Mouse (Mus musculus) liver, embryonic 14.5 days (tissue): ENCODE results near the gene Cnih4. TPM values are rescaled to one million over a fixed set of nuclear protein-coding genes. Genes with fewer than 3 reads are reported as not detected.

Experiments used
- ATAC-seq: fragments of 200-750 bp; cut with Nextera tagmentation; 2 replicates; pipeline ENCODE4 v1.8.0; 2017; ENCODE audit warnings: moderate number of reproducible peaks, mild to moderate bottlenecking, moderate library complexity; ENCODE audit not compliant: insufficient read depth
- DNase-seq, 3 experiments: peaks; one replicate each; pipeline ENCODE4 v3.0.0-alpha.2; 2012 to 2013; ENCODE audit warnings: low read depth in 3 of 3, low spot score in 3 of 3
- H3K27ac ChIP-seq: fragments of 300-500 bp; sonication (generic); 2 replicates; pipeline ENCODE4 v1.5.1; 2014; ENCODE audit warnings: moderate library complexity, mild to moderate bottlenecking, control low read depth, inconsistent platforms
- H3K27me3 ChIP-seq: fragments of 300-500 bp; sonication (generic); 2 replicates; pipeline ENCODE4 v1.6.1; 2014; ENCODE audit warnings: mild to moderate bottlenecking, low read length, moderate library complexity; ENCODE audit not compliant: control insufficient read depth, insufficient read depth
- H3K36me3 ChIP-seq: fragments of 300-500 bp; sonication (generic); replicated peaks from 2 replicates; pipeline ENCODE4 v1.6.1; 2014; ENCODE audit warnings: low read depth; ENCODE audit not compliant: control insufficient read depth, insufficient read depth
- H3K4me1 ChIP-seq, 2 experiments: fragments of 200-500 bp in 1 of 2; fragments of 300-500 bp in 1 of 2; sonication (generic) in 1 of 2; replicated peaks; 2 replicates each; pipeline ENCODE4 v1.6.1; 2012 to 2014; ENCODE audit warnings: antibody characterized with exemption in 1 of 2, inconsistent platforms in 1 of 2, low read length in 1 of 2; ENCODE audit not compliant: control insufficient read depth in 2 of 2, insufficient read depth in 2 of 2
- H3K4me2 ChIP-seq: fragments of 300-500 bp; sonication (generic); 2 replicates; pipeline ENCODE4 v1.6.1; 2014; ENCODE audit warnings: low read depth, mild to moderate bottlenecking, control low read depth, moderate library complexity
- H3K4me3 ChIP-seq, 2 experiments: fragments of 200-500 bp in 1 of 2; fragments of 300-500 bp in 1 of 2; sonication (generic) in 1 of 2; 2 replicates each; pipeline ENCODE4 v1.5.1; 2012 to 2014; ENCODE audit warnings: low read depth in 2 of 2, low read length in 2 of 2, mild to moderate bottlenecking in 2 of 2, control low read depth in 1 of 2, inconsistent platforms in 1 of 2, moderate library complexity in 1 of 2; ENCODE audit not compliant: insufficient read depth in 1 of 2
- H3K9ac ChIP-seq: fragments of 300-500 bp; sonication (generic); replicated peaks from 2 replicates; pipeline ENCODE4 v1.6.1; 2014; ENCODE audit warnings: mild to moderate bottlenecking, control low read depth, moderate library complexity
- H3K9me3 ChIP-seq: fragments of 300-500 bp; sonication (generic); 2 replicates; pipeline ENCODE4 v1.6.1; 2016; ENCODE audit warnings: low read length, mixed read lengths; ENCODE audit not compliant: control insufficient read depth
- CTCF ChIP-seq: IDR thresholded peaks from 2 replicates; pipeline ENCODE4 v1.5.1; 2016; ENCODE audit warnings: antibody characterized with exemption, low read depth, control low read depth
- EP300 ChIP-seq: IDR thresholded peaks from 2 replicates; pipeline ENCODE4 v1.6.1; 2016; ENCODE audit warnings: antibody characterized with exemption, low read depth
- WGBS: fragments of 180-500 bp; shearing (Covaris S2); extraction: QIAGEN DNeasy Blood & Tissue Kit; methylation state at CpG from one replicate; pipeline ENCODE4 v1.1.7; 2014; ENCODE audit not compliant: insufficient replicate concordance; 5-methylcytosine and 5-hydroxymethylcytosine counted together
- polyA plus RNA-seq, 2 experiments: library from polyadenylated mRNA; depleted of rRNA in 1 of 2; stranded (reverse) in 1 of 2; unstranded in 1 of 2; fragments of >200 nt; fragmentation: Nextera tagmentation in 1 of 2; extraction: Ambion mirVana in 1 of 2; gene quantifications; 2 replicates each; pipeline versions ENCODE4 v1.2.1 to v1.2.3; 2012 to 2014

The Cnih4 gene
- polyA plus RNA-seq, 2 experiments, result 10.0 to 53.3 TPM

DNA sequence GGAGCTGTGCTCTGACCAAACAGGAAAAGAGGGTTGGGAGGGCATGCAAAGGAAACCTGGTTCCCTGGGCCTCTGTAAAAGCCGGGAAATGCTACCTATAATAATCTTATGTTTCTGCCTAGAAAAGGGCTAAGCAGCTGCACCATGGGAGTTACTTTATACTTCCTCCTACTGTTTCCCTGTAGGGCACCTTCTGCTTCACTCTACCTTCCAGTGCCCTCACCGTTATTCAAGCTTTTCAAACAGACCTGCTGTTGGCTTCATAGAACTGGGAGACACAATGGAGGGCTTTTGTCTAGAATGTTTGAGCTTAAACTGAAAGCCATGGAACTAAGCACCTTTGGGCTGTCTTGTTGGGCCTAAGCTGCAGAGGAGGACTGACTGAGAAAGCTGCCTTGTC, 23.3 kb downstream of the Cnih4 start:
- DNase-seq (no peak), ATAC-seq (no peak)
- WGBS, result 86% methylated on average over 2 of the region's 2 CpGs

DNA sequence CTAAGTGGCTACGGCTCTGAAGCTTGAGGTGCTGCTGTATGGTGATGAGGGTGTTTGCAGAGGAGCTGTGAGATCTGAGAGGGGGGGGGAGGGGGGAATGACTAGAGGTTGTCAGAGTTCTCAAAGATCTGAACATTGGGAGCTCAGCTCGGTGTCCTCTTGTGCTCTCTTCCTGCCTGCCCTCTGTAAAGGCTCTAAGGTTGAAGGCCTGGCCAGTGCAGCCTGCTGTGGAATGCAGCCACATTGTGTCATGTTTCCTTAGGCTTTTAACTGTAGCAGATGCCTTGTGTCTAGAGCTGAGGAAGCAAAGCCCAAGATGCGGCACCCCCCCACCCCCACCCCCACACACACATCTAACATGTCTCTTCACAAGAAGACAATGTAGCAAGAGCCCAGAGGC, 23.9 kb downstream of the Cnih4 start:
- ATAC-seq (no peak), DNase-seq (no peak)
- Histone ChIP-seq H3K27ac (no peak overlapping the region), H3K4me2 (no peak overlapping the region), H3K9me3 (no peaks in the 10 kb centered on the region), H3K9ac (no peak overlapping the region), H3K4me1 (no peaks in the 10 kb centered on the region), H3K4me3 (no peak overlapping the region), H3K27me3 (no peaks in the 10 kb centered on the region), H3K36me3 (peaks cover 39% of the 10 kb centered on the region)
- no peak for TF ChIP-seq EP300
- WGBS, result 71% methylated on average over 3 of the region's 3 CpGs

More for the DNA sequence above, 23.3 kb downstream of the Cnih4 start:
- TF ChIP-seq CTCF, result no peak
- no peak for TF ChIP-seq EP300
- Histone ChIP-seq H3K27ac (no peak overlapping the region), H3K4me3 (no peak overlapping the region), H3K4me2 (no peak overlapping the region), H3K9me3 (no peaks in the 10 kb centered on the region), H3K4me1 (no peaks in the 10 kb centered on the region), H3K9ac (no peak overlapping the region), H3K36me3 (peaks cover 36% of the 10 kb centered on the region), H3K27me3 (no peaks in the 10 kb centered on the region)

DNA sequence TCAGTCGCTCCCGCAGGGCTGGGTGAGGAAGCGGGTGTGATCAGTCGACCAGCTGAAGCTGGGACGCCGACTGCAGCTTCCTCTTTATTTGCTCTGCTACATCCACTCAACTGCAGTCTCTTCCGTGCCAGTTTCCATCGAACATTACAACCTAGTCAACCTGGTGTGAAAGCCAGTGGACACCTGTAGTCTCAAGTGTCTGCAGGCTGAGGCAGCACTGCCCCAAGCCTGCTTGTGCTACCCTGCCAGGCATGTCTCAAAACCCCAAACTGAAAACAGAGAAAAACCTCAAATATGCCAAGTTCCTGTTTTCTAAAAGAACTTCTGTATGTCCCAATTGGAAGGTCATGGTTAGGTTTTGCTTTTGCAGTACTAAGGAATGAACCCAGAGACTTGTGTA, 25.7 kb downstream of the Cnih4 start:
- WGBS, result 15% methylated on average over 8 of the region's 8 CpGs
- TF ChIP-seq EP300 (no peak), CTCF (no peak)
- Histone ChIP-seq H3K4me1 (no peaks in the 10 kb centered on the region), H3K27me3 (no peaks in the 10 kb centered on the region), H3K36me3 (peaks cover 49% of the 10 kb centered on the region), H3K9ac (no peak overlapping the region), H3K4me2 (no peak overlapping the region), H3K27ac (no peak overlapping the region; the same call in 1 of the 2 replicates), H3K9me3 (no peaks in the 10 kb centered on the region), H3K4me3 (no peak overlapping the region)
- ATAC-seq (no peak), DNase-seq (no peak)

DNA sequence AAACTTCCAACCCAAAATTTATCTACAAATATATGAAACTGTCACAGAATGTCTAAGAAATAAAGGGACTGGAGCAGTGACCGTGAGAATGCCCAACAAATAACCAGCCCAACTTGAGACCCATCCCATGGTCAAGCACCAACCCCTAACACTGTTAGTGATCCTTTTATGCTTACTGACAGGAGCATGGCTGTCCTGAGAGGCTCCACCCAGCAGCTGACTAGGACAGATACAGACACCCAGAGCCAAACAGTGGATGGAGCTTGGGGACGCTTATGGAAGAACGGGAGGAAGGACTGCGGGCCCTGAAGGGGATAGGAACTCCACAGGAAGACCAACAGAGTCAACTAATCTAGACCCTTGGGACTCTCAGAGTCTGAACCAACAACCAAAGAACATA, 44.4 kb downstream of the Cnih4 start:
- TF ChIP-seq EP300, result no peak
- TF ChIP-seq CTCF, result no peak
- no peak overlapping the region for H3K4me2 ChIP-seq
- no peaks in the 10 kb centered on the region for H3K9me3 ChIP-seq
- no peak for DNase-seq
- peaks cover 93% of the 10 kb centered on the region for H3K36me3 ChIP-seq
- H3K9ac ChIP-seq, result no peak overlapping the region
- no peak; the same call in 1 of the 2 replicates for ATAC-seq
- no peak overlapping the region for H3K27ac ChIP-seq
- 56% methylated on average over 4 of the region's 4 CpGs for WGBS
- peaks cover 0 to 5% of the 10 kb centered on the region in 2 experiments; a peak in 2 of 4 replicates for H3K4me1 ChIP-seq
- no peak overlapping the region for H3K4me3 ChIP-seq
- H3K27me3 ChIP-seq, result no peaks in the 10 kb centered on the region

DNA sequence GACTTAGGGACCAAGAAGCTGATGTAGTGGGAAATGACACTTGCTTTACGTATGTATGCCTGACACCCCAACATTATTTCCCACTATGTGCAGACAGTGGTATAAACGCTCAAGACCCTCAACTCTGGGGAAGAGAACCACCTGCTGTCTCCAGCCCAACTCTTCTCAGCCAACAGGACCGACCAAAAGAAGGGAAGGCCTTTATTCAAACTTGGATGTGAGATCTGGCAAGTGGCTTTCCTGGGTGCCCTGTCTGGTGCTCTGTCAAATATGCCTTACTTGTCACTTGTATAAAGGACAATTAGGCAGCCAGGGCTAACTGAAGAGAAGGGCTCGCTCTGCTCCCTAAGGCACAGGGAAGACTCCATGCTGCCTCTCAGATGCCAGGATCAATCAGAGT, 55.0 kb downstream of the Cnih4 start:
- DNase-seq, result no peak
- Histone ChIP-seq H3K4me2 (no peak overlapping the region), H3K4me3 (no peak overlapping the region), H3K9me3 (no peaks in the 10 kb centered on the region), H3K27me3 (no peaks in the 10 kb centered on the region), H3K27ac (no peak overlapping the region), H3K36me3 (peaks cover 90% of the 10 kb centered on the region), H3K9ac (no peak overlapping the region), H3K4me1 (no peaks in the 10 kb centered on the region)
- WGBS, result 82% methylated on average over 4 of the region's 4 CpGs
- TF ChIP-seq EP300, result no peak
- no peak for TF ChIP-seq CTCF
- ATAC-seq, result no peak
